Mouse (Mus musculus) G1E (cell line): ENCODE measurements around the gene Cfap157. TPM values are rescaled to one million over a fixed set of nuclear protein-coding genes. Genes with fewer than 3 reads are reported as not detected.

ENCODE experiments used
- ATAC-seq: 2 replicates; pipeline ENCODE4 v1.8.0; 2016; ENCODE audit warnings: mild to moderate bottlenecking; ENCODE audit not compliant: insufficient number of reproducible peaks, poor library complexity, low FRiP score, severe bottlenecking; ENCODE audit errors: extremely low read depth
- DNase-seq: peaks from one replicate; pipeline ENCODE4 v3.0.0; 2012; ENCODE audit warnings: low spot score
- H3K27me3 ChIP-seq: 2 replicates; pipeline ENCODE4 v1.6.1; 2012; ENCODE audit warnings: mild to moderate bottlenecking, low read length, inconsistent platforms; ENCODE audit not compliant: insufficient read depth
- H3K36me3 ChIP-seq: replicated peaks from 2 replicates; pipeline ENCODE3; 2012; ENCODE audit warnings: mild to moderate bottlenecking, inconsistent platforms
- H3K4me1 ChIP-seq: 2 replicates; pipeline ENCODE4 v1.6.1; 2012; ENCODE audit warnings: low read depth, low read length, inconsistent platforms, mixed read lengths; ENCODE audit not compliant: insufficient read depth
- H3K4me3 ChIP-seq: 2 replicates; pipeline ENCODE4 v1.5.1; 2012; ENCODE audit warnings: low read depth, mild to moderate bottlenecking, inconsistent platforms, low read length, moderate library complexity, mixed read lengths
- H3K9me3 ChIP-seq: replicated peaks from 2 replicates; pipeline ENCODE4 v1.6.1; 2012; ENCODE audit warnings: inconsistent platforms
- CTCF ChIP-seq: IDR thresholded peaks from 2 replicates; pipeline ENCODE4 v1.5.1; 2012; ENCODE audit warnings: low read depth, low read length, inconsistent platforms, mixed read lengths
- GATA1 ChIP-seq: IDR thresholded peaks from 2 replicates; pipeline ENCODE4 v1.6.1; 2012; ENCODE audit warnings: borderline replicate concordance, low read length, inconsistent platforms, mixed read lengths
- GATA2 ChIP-seq: IDR thresholded peaks from 2 replicates; pipeline ENCODE4 v1.6.1; 2012; ENCODE audit warnings: low read depth, low read length, inconsistent platforms, borderline replicate concordance
- POLR2AphosphoS5 ChIP-seq: IDR thresholded peaks from 2 replicates; pipeline ENCODE4 v1.6.1; 2012; ENCODE audit warnings: low read depth, low read length, inconsistent platforms; ENCODE audit not compliant: insufficient replicate concordance
- TAL1 ChIP-seq: conservative IDR thresholded peaks from 2 replicates; pipeline ENCODE4 v1.6.1; 2012; ENCODE audit warnings: low read depth, low read length, inconsistent platforms, mixed read lengths
- polyA plus RNA-seq: library from polyadenylated mRNA; stranded (reverse); fragments of >175 nt; gene quantifications from 2 replicates; pipeline ENCODE4 v1.2.3, GENCODE M21; 2012
- total RNA-seq, 2 experiments: library from RNA; stranded (forward) in 1 of 2; stranded (reverse) in 1 of 2; fragments of 200-1000 nt in 1 of 2; fragments of >200 nt in 1 of 2; fragmentation: Nextera tagmentation in 1 of 2; gene quantifications; 2 replicates each; pipeline ENCODE4 v1.2.3; 2014 to 2017

The Cfap157 gene
- total and polyA plus RNA-seq, 3 experiments: 0.11 TPM; not detected in 2

DNA sequence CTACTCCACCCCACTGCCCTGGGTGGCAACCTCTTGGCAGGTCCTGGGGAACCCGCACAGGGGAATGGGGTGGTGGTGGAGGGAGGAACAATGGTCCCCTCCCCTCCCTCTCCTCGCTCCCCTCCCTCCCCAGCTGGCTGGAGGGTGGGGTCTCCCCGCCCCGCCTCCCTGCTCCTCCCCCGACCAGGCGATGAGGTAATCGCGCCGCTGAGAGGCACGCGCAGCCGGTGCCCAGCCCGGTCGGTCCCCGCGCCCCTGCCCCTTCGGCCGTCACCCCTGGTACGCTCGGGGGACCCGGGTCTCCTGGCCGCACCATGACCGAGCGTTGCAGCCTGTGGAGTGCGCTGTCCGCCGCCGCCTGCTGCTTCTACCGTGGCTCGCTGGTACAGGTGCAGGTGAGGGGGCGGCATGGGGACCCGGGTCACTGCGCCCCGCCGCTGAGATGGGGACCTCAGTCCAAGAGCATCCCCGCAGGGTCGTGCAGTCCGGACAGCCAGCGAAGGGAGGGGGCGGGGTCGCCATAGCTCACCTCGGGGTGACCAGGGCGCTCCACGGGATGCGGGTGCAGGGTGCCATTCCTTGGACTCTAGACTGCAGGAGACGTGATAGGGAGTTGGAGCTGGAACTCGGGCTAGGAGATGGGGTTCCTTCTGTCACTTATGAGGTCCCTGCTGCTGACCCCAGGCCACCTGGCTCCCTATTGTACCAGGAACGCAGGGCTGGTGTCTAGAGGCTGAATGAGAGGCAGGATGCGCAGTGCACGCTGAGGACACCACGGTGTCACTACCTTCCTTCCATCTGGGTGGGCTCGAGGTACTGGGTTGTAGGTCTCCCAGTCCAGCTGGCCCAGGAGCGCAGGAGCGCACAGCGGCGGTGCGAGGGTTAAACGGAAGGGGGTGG lies 42.7 kb downstream of the Cfap157 start:
- Histone ChIP-seq H3K4me1 (peaks cover 5% of the 10 kb centered on the region; the same call in 1 of the 2 replicates), H3K4me3 (no peak overlapping the region)

DNA sequence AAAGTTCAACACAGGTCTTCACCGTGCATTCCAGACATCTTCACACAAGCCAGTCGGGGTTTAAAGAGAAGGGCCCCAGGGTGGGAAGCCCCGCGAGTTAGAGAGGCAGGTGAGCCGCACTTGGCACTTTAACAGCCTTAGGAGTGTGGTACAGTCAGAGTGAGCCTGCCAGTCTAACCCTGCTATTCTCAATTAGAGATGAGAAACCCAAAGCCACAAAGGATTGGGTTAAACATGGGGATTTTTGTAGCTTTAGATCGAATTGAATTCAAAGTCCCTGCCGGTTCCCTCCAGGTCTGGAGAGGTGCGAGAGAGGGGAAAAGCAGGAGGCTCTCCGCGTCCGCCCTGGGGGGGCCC lies 43.3 kb downstream of the Cfap157 start, which contains the start of gene 6330409D20Rik:
Gene 6330409D20Rik, minus strand, starts transcription at position 101 of the 357 bp plus-strand sequence.
- ATAC-seq: no peak
- Histone ChIP-seq H3K9me3 (no peaks in the 10 kb centered on the region), H3K27me3 (peaks cover 61% of the 10 kb centered on the region), H3K36me3 (no peaks in the 10 kb centered on the region), H3K4me1 (peaks cover 5% of the 10 kb centered on the region; the same call in 1 of the 2 replicates), H3K4me3 (no peak within 1 kb of the TSS)
- no peak for TF ChIP-seq GATA1
- no peak for TF ChIP-seq POLR2AphosphoS5
- no peak for TF ChIP-seq CTCF
- no peak for TF ChIP-seq GATA2
- TF ChIP-seq TAL1: no peak
- no peak for DNase-seq

More for the DNA sequence above, 42.7 kb downstream of the Cfap157 start:
- no peak for ATAC-seq
- Histone ChIP-seq H3K27me3 (peaks cover 61% of the 10 kb centered on the region), H3K9me3 (no peaks in the 10 kb centered on the region), H3K36me3 (no peaks in the 10 kb centered on the region)
- TF ChIP-seq POLR2AphosphoS5 (no peak), TAL1 (no peak), CTCF (no peak), GATA1 (no peak)
- no peak for DNase-seq

DNA sequence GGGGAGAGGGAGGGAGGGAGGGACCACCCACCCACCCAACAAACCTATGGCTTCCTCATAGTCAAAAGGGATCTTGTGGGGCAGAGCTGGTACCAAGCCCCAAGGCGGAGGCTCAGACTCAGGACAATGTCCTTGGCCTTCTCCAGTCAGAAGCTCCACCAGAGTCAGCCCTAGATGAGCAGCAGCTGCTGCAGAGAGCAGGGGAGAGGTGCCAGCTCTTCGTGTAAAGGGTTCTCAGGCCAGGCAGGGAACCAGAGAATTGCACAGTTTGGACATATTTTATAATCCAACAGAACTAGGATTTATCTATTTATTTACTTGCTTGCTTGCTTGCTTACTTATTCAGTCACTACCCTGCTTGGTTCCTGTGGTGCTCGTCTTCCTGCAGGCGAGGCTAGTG lies 44.9 kb downstream of the Cfap157 start:
- peaks cover 8% of the 10 kb centered on the region; the same call in 1 of the 2 replicates for H3K4me1 ChIP-seq
- H3K4me3 ChIP-seq: no peak overlapping the region
- ATAC-seq (no peak), DNase-seq (no peak)
- TF ChIP-seq CTCF: no peak
- no peak for TF ChIP-seq GATA1
- TF ChIP-seq GATA2: no peak
- TF ChIP-seq POLR2AphosphoS5: no peak
- TF ChIP-seq TAL1: no peak
- no peaks in the 10 kb centered on the region for H3K9me3 ChIP-seq
- no peaks in the 10 kb centered on the region for H3K36me3 ChIP-seq
- peaks cover 64% of the 10 kb centered on the region for H3K27me3 ChIP-seq

GRCm38 (mm10) chr2:32737008-32737407 lies 47.2 kb downstream of the Cfap157 start:
- Histone ChIP-seq H3K4me1 (peaks cover 8% of the 10 kb centered on the region; the same call in 1 of the 2 replicates), H3K9me3 (no peaks in the 10 kb centered on the region), H3K36me3 (no peaks in the 10 kb centered on the region), H3K27me3 (peaks cover 73% of the 10 kb centered on the region), H3K4me3 (no peak overlapping the region)
- TF ChIP-seq GATA2 (no peak), POLR2AphosphoS5 (no peak), GATA1 (no peak), CTCF (no peak), TAL1 (no peak)
- ATAC-seq (no peak), DNase-seq (no peak)

DNA sequence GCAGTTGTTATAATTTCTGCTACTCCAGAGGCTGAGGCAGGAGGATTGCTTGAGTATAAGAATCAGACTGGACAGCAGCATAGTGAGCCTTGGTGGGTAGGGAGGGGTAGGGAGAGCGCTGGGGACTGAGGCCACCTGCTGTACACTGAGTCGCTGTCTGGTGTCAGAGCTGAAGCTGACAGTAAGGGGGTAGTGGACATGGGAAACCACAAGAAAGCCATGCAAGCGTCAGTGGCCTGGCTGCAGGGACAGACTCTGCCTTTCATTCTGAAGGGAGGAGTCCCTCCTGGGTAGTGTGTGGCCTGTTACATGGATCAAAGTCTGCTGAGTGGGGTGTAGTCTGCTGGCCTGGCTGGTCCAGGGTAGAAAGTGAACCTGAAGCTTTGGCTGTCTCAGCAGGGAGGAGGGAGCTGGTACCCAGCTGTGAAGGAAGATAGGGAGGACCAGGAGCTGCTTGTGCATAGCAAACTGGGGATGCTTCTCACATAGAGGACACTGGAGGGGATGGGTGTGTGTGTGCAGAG lies 47.9 kb downstream of the Cfap157 start:
- no peak for DNase-seq
- Histone ChIP-seq H3K36me3 (no peaks in the 10 kb centered on the region), H3K9me3 (no peaks in the 10 kb centered on the region), H3K4me1 (peaks cover 5% of the 10 kb centered on the region; the same call in 1 of the 2 replicates), H3K4me3 (no peak overlapping the region), H3K27me3 (peaks cover 71% of the 10 kb centered on the region)
- TF ChIP-seq POLR2AphosphoS5 (no peak), TAL1 (no peak), CTCF (no peak), GATA1 (no peak), GATA2 (no peak)
- no peak for ATAC-seq

- Histone ChIP-seq H3K4me1 (peaks cover 4% of the 10 kb centered on the region; the same call in 1 of the 2 replicates), H3K36me3 (no peaks in the 10 kb centered on the region), H3K4me3 (no peak overlapping the region), H3K9me3 (no peaks in the 10 kb centered on the region), H3K27me3 (peaks cover 68% of the 10 kb centered on the region)
- DNase-seq: no peak
- TF ChIP-seq CTCF (no peak), TAL1 (no peak), GATA1 (no peak), GATA2 (no peak), POLR2AphosphoS5 (no peak)
- ATAC-seq: no peak
These were observed 49.3 kb downstream of the Cfap157 start for GRCm38 (mm10) chr2:32734933-32735332.

DNA sequence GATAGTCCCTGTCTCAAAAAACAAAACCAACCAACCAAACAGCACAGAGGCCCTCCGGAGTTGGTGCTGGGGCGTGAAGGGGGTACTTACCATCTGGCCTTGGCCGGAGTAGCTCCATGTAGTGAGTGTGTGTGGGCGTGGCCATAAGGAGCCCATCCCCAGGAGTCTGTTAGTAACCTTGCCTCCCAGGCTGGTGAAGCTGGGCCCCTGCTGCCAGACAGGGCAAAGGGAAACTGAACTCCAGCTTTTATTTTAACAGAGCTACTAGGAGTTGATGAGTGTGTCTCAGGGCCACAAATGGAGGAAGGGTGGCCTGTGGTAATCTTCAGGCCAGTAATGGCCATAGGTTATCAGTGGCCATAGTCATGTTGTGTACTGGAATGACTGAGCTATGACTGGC lies 49.7 kb downstream of the Cfap157 start:
- ATAC-seq: no peak
- TF ChIP-seq POLR2AphosphoS5 (no peak), CTCF (no peak), GATA1 (no peak), GATA2 (no peak), TAL1 (no peak)
- H3K4me3 ChIP-seq: no peak overlapping the region

More for the DNA sequence above, 49.7 kb downstream of the Cfap157 start:
- Histone ChIP-seq H3K4me1 (peaks cover 4% of the 10 kb centered on the region; the same call in 1 of the 2 replicates), H3K36me3 (no peaks in the 10 kb centered on the region), H3K9me3 (no peaks in the 10 kb centered on the region), H3K27me3 (peaks cover 68% of the 10 kb centered on the region)
- no peak for DNase-seq
